Mouse (Mus musculus): ENCODE measurements at regions not wholly inside any gene's neighbourhood (a gene's known extent, or its start where the extent isn't known, plus 50 kb on each side); places are given as distances from the start of the nearest gene placed in this dataset.

DNA sequence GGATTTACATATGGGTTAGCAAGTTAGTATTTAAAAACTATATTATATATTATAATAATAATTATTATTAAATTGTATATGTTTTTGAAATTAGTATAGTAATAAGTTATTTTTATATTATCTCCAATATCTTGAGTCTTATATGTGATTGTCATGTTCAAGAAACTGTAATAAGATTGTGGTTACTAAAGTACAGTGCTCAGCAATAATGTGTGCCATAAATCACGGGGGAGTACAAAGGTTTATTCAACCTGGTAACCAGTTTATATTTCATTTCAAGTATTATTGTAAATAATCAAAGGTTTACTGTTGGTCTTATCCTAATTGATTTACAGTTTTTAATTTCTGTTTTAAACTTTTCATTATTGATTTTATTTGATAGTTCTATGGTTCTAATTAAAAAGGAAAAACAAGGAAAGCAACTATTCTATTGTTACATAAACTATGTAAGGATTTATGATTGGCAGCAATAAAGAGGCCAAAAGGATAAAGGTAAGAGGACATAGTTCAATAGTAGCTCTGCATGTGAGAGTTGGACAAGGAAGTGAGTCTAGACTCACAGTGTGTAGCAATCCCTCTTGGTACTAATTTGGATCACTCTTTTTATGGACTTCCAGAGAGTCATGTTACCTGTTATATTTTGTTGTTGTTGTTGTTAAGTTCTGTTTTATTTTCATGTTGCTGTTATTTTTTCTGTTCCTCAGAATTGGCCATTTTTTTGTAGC is 532.0 kb upstream of the Cntn5 start:
- no peak for TF ChIP-seq CTCF (IDR thresholded peaks at IDR 0.05; ENCODE audit: low read depth, low read length)
- no peak for TF ChIP-seq POLR2A (IDR thresholded peaks at IDR 0.05; ENCODE audit: insufficient read depth, low read length)
- TF ChIP-seq EP300 (IDR thresholded peaks at IDR 0.05; ENCODE audit: insufficient read depth, low read depth, low read length), result no peak
